Mouse (Mus musculus) adrenal gland, adult 18-20 months (tissue): Measurements from ENCODE around the gene Scfd2. TPM values are rescaled to one million over a fixed set of nuclear protein-coding genes. Genes with fewer than 3 reads are reported as not detected.

Experiments used
- DNase-seq, 2 experiments: peaks; one replicate each; pipeline ENCODE4 v3.0.0; 2021 to 2022; ENCODE audit warnings: low spot score in 2 of 2
- total RNA-seq, 2 experiments: library from RNA; stranded (reverse); gene quantifications; 1 replicate in 1 of 2; 2 replicates in 1 of 2; pipeline ENCODE4 v1.2.3; 2021

Scfd2 gene
- total RNA-seq, 2 experiments from 2014 or later = 15.9 to 23.1 TPM

DNA sequence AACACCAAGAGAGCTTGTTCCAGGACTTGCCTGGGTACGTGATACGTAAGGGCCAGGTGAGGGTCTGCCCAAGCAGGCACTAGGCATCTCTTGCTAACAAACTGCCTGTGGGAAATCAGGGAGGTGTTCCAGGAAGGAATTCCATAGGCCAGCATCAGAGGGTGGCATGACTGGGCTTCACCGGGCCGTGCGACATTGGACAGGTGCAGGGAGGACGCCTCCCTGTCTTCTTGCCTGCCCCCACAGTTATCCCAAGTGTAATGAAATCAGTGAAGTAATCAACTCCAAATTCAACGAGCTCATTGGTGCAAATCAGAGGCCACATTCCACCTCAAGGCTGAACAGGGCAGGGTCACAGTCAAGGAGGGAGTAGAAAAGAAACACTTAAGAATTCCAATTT is 324.9 kb downstream of the Scfd2 start:
- no peak for DNase-seq

DNA sequence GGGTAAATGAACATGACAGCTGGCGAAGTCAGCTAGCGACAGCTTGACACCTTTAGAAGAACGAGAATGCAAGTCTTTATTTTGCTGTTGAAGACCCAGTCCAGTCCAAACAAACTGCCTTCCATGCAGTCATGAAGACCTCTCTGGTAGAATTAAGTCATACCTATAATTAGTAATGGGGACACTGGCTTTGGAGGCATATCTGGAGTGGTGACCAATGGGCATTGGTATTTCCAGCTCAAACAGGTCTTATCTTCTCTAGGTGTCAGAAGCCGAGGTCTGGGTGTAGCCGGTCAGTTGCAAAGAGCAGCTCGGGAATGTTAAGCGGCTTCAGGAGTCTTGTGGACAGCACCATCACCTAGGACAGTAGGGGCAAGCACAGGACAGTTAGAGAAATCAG is 325.5 kb downstream of the Scfd2 start:
- no peak for DNase-seq

DNA sequence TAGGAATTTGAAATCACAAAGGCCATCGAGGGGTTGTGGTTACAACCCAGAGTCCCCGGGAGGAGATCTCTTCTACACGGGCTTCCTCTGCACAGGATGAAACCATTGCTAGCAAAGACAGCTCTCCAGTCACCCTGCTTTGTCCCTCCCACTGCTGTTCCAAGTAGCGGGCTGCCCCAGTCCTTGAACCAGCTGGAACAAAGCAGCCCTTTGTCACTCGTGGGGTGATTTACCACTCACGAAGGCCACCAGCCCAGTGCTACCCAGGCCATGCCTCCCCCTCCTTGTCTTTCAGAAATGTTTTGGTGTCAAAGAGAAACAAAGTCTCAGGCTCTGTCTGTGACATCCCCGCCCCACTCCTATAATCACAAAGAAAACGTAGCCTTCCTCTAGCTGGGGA is 326.1 kb downstream of the Scfd2 start:
- peak in 1 of 2 experiments; percentile 38 for DNase-seq

DNA sequence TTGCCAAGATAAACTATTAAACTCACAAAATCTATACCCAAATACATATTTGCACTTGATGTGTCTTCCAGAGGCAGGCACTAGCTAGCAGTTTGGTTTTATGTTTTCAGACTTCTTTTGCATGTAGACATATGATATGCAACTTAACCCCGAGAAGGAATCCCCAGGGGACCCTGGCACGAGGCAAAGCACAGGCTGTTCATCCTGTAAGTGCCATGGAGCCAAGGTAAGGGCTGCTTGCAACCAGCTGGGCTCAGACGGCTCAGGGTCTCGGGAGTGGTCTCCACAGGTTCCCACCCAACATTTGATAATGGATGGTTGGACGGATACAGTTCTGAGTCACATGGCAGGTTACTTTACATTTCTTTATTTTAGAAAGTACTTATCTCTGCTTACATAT is 327.1 kb downstream of the Scfd2 start:
- no peak for DNase-seq

DNA sequence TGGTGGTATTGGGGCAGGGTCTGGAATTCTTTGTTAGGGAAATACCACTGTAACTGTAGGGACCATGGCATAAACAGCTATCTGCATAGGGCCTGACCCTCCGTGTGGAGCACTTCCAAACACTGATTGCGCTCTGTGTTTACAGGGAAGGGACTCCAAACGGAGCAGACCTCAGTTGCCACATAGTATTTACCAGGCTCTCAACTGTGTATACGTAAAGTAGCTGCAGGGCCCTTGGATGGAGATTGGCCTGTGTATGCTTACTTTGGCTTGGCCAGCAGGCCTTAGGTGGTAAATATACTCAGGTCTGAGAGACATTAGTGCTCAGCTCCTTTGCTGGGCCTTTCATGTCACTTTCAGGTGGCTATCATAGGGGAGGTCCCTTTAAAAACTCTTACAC is 329.0 kb downstream of the Scfd2 start:
- no peak for DNase-seq

DNA sequence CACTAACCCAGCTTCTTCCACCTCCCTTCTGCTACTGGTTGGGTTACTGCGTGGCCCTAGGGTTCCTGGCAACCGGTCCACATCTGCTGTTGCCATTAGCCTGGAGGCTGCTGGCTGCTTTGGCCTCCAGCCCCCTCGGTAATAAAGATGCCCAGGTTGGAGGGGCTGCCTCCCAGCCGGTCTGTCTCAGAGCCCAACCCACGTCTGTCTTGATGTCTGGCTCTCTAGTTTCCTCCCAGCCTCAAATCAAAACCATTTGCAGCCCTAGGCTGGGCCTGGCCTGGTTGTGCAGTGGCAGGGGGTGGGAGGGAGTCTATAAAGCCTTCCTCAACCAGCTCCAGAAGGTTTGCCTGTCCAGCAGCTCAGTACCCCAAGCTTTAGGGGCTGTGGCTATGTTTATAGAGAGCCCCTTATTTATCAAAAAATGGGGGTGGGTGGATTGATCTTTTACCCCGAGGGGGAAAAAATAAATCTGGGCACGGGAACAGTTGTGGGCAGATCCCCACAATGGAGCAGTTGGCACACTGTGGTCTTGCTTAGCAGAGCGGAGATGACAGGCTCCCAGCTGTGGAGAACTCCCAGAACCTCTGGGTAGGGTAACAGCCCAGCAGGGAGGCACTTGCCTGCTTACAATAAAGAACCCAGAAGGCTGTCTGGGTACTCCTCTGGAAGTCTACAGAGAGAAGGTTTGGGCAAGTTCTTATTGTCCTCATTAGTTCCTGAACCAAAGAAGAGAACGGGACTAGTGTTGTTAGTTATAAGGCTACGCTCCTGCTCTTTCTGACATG is 329.8 kb downstream of the Scfd2 start:
- DNase-seq = no peak

DNA sequence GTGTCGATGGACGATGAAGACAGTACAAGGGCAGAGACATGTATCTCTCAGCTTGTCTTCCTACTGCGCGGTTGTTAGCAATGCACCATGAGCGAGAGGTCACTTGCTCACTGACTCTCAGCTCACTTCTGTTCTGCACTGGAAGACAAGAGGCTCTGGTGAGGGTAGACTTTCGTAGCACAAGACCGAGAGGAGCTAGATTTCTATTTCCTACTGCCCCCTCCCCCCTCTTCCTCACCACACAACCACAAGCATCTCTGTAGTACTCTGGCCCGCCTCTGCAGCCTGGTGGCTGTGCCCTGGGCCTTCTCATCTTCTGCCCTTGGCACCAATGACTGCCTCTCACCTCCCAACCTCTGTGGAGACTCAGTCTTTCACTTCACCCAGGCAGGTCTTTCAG is 331.1 kb downstream of the Scfd2 start:
- no peak for DNase-seq

DNA sequence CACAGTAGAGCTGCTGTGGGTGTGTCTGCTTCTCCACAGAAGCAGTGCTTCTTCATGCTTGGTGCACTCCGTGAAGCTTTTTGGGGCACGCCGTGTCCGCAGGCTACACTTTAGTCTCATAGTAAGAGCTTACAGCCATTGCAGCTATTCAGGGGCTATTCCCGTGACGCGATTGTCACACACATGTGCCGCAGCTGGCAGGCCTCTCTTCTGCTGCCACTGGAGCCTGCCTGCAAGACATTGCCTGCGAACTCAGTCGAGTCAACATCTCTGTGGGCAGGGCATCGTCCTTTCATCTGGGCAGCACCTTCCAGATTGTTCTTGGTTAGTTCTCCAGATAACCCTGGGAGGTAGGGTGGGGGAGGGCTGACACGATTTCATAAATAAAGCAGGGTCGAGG is 331.8 kb downstream of the Scfd2 start:
- DNase-seq = no peak

DNA sequence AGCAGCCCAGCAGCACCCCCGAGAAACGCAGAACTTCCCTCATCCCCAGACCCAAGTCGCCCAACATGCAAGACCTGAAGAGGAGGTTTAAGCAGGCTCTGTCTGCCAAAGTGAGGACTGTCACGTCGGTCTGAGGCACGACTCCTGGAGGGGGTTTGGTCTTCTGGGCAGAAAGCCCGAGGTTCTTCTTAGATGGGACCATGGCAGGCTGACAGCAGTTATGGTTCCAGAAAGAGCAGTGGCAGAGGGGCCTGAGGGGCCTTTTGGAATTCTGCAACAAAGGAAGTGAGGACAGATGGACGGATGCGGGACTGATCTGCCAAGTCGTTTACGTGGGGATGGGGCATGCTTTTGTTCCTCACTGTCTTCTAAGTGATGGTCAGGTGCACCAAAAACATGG is 333.1 kb downstream of the Scfd2 start:
- DNase-seq = no peak

DNA sequence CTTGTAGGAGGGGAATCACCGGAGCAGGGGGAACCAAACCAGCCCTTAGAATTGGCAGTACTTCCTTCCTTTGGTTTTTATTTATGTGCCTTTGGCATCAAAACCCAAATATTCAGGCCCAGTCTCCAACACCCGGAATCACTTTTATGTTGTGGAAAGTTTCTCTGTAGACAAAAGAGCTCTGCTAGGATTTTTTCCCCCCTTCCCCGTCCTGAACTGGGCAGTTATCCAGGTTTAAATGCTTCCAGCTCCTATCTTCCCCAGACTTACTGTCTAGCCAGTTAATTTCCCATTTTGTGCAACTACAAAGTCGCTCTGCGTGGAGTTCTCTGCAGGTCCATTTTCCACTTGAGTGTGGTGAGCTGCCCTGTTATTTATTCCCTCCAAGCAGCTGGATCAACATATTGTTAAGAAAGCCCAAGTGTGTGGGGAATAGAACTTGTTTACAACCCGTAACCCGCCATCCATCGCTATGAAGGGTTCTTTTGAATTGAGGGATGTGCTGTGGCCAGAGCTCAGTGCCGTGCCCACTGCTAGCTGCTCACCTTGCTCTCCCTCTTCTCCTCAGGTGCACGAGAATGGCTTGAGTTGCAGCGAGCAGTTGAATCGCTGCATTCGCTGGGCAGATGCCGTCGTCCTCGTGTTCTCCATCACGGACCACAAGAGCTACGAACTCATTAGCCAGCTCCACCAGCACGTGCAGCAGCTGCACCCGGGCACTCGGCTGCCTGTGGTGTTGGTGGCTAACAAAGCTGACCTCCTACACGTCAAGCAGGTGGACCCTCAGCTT is 333.8 kb downstream of the Scfd2 start:
- no peak for DNase-seq

DNA sequence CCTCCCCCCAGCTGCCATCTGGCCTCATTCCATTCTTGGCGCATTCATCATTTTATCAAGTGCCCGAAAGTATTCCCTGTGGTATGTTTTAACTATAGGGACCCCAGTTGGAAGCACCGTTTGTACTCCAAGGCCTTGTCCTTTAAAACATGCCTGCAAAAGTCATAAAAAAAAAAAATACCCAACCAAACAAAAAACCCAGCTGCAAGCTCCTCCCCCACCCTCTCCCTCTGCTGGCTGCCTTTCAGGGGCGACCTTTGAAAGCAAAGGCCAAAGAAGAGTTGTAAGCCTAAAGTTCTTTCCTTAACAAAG is 335.3 kb downstream of the Scfd2 start:
- no peak for DNase-seq

DNA sequence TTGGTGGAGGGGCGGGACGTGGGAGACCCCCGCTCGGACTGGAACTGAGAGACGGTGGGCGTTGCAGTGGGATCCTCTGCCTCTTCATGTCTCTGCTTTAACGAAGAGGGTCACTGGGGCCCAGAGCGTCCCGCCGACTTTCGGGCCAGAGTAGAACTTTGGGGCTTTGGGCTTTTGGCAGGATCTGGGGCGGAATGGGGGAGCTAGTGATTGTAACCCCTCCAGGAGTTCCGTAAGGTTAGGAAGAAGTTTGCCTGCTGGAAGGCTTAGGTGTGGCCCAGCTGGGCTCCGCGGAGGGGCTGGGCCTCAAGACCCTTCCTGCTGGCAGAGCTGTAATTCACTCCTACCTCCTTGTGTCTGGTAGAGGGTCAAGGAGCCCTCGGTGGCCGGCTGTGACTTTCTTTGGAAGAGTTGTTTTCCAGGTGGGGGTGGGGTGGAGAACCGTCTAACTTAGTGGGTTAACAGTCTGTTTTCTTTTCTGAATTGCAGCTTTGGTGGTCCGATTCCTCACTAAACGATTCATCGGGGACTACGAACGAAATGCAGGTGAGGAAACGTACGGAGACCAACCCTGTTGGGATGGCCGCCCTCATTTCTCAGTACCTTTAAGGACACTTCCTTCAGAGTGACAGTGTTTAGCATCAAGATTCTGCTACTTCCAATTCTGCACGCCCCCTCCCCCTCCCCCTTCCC is 335.8 kb downstream of the Scfd2 start:
- DNase-seq = peak; percentile 25 to 36

DNA sequence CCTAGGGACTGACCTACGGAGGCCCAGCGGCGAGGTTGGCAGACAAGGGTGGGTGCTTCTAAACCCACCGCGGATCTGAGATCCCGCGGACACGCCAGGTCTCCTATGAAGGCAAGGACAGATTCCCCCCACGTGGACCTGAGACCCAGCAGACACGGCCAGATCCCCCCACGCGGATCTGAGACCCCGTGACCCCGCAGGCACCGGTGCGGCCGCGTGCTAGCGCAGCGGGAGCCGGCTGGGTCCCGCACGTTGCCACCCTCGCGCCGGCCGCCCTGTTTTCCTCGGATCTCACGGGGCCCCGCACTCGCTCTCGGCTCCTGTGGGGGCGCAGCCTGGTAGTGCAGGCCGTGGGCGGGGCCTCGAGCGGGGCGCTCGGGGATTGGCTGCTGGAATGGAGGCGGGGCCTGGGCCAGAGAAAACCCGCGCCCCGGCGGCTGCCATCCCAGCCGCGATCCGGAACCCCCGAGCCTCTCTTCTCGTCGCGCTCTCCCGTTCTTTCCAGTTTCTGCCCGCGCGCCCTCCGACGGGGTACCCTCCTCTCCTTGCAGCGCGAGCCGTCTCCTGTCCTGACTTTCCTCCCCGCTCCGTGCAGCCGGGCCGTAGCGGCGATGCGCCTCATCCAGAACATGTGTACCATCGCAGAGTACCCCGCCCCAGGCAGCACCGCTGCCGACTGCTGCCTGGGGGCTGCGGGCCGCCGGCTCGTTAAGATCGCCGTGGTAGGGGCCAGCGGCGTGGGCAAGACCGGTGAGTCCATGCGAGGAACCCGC is 336.5 kb downstream of the Scfd2 start, which contains the start of gene Rasl11b:
Rasl11b (plus strand) TSS at position 446 of the 773 bp plus-strand sequence.
- DNase-seq = peak; percentile 93 to 94

DNA sequence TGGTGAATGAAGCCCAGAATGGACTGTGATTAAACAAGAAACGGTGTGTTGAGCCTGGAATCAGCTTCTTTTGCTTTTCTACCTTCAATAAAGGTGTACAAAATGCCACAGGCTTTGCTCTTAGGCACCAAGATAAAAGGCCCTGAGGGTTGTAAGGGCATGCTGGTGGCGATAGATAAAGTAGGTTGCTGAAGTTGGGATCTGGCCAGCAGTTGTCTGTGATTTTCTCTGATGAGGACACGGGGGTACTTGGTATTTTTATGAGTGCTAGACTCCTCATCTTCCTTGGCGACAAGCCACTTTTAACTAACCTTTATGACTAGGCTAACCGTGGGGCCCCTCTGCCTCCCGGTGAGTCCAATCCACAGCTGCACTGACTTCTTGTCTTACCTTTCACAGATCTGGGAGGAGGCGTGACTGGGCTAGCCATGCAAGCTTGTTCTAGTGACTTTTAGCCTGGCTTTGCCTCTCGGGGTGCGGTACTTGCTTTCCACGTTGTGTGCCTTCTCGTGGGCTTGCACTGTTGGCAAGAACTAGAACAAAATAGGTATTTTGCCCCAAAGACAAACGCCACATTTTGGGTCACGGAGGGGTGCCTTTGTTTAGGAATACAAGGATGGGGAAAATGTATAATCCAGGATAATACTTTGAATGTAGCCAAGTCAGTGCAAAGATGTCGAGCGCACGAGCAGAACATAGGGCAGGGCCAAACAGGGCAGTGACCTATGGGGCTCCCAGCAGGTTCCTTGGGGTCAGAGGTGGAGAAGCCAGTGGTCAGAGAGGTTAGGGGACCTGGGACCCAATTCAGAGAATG is 337.3 kb downstream of the Scfd2 start:
- DNase-seq = no peak

DNA sequence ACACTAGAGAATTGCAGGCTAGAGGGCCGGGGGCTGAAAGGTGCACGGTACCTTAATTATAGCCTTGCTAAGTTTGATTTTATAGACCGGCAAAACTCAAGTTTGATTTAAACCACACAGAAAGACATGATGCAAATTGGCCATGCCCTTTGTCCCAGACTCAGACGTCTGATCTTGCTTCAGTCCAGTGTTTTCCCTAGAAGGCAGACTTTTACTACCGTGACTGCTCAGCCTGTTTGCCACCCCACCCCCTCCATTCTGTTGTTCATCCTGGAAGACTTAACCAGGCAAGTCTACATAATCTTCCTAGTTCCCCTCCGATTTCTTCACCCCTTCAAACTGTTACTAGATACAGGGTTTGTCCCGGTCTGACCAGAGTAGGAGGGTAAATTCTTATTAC is 337.9 kb downstream of the Scfd2 start:
- no peak for DNase-seq

DNA sequence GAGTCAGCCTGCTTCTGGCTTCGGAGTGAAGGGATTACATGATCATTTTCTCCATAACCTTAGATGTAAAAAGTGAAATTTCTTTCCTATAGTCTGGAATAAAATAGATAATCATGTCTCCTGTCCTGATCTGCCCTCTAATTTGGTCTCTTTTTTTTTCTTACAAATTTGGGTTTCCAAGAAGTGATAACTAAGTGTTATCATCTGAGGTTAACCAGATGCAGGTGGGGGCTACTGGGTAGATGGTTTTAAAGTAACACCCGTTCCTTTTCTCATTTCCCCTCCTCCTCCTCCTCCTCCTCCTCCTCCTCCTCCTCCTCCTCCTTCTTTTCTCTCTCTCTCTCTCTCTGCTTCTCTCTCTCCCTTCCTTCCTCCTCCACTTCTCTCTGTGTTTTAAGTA is 338.6 kb downstream of the Scfd2 start:
- DNase-seq = no peak

DNA sequence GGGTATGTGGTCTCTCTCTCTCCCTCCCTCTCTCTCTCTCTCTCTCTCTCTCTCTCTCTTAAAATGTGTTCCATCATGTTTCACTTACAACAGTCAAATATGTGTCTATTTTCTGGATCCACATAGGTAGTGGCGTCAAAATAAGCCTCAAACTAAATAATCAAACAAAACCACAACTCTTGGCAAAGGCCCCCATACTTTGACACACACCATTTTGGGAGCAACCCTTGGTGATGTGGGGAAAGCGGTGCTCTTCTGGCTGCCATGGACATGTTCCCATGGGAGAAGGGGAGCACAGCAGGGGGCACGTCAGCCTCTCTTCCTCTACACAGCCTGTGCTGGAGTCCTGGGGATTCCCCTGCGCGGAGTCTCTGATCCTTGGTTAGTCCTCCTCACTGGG is 340.6 kb downstream of the Scfd2 start:
- no peak for DNase-seq

DNA sequence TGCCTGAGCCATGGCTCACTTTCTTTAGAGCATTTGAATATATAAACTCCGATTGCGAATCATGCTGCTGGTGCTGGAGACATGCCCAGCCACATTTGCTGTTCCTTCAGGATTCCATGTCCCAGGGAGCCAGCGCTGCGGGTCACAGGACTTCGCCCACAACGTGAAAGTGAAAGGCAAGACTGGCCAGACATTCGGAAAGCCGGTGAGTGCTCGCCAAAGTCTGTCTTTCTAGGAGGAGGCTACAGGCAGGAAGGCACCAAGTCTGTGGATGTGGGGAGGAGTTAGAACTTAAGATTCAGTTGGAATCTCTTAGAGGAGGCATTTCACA is 341.4 kb downstream of the Scfd2 start:
- no peak for DNase-seq

DNA sequence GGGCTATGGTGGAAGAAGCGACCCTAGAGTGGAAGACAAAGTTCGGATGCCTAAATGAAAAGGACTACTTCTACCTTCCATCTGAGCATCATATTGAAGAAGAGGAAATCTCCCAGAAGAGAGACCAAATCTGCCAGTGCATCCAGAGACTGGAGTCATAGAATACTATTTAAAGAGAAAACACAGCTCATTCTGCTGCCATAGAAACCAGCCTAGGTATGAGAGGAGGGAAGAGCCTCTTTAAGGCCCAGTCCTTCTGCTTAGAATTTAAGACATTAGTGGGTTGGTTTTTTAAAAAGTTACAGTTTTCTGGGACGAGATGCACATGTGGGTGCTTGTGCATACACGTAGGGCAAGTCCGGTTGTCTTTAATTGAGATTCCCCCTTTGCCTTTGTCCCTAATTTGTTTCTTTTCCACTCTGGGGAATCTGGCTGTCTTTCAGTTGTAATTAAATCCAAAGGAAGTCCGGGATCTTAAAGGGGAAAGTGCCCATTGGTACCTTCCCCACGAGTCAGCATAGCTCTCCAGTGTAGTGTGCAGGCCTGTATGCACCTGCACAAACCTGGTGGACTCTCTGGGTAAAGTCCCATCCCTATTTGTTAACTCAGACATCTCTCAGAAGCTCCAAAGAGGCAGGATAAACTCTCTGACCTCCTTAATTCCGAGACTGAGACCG is 341.9 kb downstream of the Scfd2 start:
- no peak for DNase-seq

DNA sequence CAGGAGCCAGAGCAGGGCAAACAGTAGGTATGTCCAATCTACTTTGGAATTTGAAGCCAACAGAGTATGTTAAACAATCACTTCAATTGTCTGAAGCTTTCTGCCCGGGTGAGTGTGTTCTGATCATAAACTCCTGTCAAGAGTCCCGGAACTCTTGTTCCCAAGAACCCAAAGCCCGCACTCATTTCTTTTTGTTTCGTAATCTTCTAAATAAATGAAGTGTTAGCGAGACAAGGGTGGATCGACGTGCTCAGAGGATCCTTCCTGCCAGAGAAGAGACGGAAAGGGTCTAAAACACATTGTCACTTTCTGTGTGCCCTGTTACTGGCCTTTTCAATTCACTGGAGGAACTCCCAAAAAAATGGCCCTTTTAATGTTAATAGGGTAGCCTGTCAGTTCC is 342.7 kb downstream of the Scfd2 start:
- DNase-seq = no peak
